Mouse (Mus musculus) heart, postnatal 25 days (tissue): ENCODE measurements around the gene Lysmd1. TPM values are rescaled to one million over a fixed set of nuclear protein-coding genes. Genes with fewer than 3 reads are reported as not detected.

Source experiments
- DNase-seq: peaks from one replicate; pipeline ENCODE4 v3.0.0; 2022; ENCODE audit warnings: low spot score
- intact Hi-C: fragments of 180-260 bp; cut with DNase I; formaldehyde crosslinking; loops from one replicate; pipeline ENCODE4 v1.15.1; 2025
- total RNA-seq, 2 experiments: library from RNA; stranded (reverse); gene quantifications; 2 replicates each; pipeline ENCODE4 v1.2.3; 2021

The Lysmd1 gene
- total RNA-seq, 2 experiments from 2014 or later: 6.7 to 7.9 TPM

DNA sequence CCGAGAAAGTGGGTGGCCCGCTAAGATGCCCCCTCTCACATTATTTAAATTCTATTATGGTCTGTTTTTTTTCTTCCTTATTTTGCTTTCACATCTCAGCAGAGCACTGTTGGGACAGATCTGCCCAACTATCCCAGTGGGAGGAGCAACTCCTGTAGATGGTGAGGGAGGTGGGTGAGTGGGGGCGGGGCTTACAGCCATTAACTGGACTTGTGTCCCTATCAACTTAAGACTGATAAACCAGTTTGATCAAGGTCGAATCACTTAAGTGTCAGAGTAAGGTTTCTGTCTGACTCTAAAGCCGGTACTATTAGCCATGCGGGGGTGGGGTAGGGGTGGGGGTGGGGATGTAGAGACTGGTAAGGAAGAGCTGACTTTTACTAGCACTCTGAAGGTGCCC lies 1.1 kb downstream of the Lysmd1 start:
- intact Hi-C loops: no loop called here
- peak; percentile 26 for DNase-seq

DNA sequence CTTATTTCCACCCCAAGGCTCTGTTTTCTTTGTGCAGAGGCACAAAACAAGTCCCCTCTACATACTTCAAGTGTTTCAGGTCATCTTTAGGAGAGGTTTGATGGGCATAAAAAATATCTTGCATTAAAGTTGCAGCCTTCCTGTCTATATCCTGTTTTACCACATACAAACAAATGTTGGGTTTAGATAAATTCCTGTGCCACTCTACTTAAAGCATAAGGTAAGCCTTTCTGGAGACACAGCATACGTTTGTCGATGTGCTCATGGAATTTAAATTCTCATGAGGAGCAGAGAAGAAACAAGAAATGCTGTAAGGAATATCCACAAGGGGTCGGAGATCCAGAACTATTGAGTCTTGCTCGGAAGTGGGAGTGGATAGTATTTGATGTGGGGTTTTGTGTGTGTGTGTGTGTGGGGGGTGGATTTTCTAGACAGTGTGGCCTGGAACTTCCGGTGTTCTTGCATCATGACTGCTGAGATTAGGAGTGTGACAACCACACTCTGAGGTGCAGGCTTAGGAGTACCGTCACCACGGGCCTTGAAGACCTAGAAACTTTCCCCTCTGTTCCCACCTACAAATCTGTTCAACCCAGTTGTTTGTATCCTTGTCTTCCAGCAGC lies 1.7 kb downstream of the Lysmd1 start:
- intact Hi-C loops: no loop called here
- DNase-seq: no peak

DNA sequence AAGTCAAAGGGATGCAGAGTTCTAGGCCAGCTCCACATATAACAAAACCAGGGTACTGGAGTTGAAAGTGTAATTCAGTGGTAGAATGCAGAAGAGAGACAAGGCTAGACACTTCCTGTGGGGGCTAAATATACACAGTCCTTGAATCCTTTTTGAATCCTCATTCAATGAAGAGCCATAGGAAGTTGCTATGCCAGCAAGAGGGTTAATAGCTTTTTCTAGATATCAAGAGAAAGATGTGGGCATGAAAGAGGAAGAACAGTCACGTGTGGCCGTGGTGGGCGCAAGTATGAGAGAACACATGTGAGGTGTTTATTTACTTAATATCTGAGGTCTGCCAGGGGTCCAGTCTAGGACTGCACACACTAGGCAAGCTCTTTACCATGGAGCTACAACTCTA lies 2.4 kb downstream of the Lysmd1 start:
- intact Hi-C loops: no loop called here
- no peak for DNase-seq

DNA sequence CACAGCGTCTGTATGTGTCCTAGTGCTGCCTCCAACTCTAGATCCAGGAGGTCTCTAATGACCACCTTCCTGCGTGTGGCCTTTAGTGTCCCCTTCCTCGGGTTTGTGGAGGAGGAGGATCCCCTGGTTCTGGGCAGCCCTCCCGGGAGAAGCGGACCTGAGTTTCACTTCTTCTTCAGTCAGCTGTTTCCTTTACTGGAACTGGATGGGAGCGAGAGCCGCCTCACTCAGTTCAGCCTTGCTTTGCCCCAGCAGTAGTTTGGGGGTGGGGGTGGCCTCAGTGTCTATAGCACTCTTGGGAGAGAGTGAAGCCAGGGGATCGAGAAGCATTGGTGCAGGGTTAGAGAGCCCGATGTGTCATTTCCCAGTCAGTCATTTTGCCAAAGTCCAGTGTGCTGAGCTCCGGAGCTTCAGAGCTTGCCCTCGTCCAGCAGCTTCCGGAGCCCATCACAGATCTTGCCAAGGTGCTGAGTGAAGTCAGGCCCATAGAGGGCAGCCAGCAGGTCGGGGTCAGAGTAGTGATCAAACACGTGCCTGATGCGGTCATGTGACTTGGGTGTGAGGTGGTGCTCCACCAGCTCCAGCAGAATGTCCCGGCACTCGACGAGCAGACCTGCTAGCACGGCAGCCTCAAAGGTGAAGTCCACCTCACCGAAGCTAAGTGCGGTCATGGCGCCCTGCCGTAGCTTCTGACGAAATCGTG lies 5.8 kb downstream of the Lysmd1 start:
- DNase-seq: no peak
- intact Hi-C loops: no loop called here

DNA sequence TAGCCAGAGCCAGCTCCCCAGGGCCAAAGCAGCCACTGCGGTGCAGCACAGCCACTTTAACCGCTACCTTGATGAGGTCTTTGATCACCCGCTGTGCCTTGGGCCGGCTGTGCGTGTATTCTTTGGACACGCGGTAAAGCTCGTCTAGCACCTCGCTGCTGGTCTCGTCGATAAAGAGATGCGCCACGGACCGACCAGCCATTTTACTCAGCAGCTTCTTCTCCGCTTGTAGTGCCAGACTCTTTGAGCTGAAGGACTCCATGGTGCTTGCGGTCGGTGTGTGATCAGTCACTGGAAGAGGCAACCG lies 6.4 kb downstream of the Lysmd1 start:
- DNase-seq: no peak
- intact Hi-C loops: no loop called here

DNA sequence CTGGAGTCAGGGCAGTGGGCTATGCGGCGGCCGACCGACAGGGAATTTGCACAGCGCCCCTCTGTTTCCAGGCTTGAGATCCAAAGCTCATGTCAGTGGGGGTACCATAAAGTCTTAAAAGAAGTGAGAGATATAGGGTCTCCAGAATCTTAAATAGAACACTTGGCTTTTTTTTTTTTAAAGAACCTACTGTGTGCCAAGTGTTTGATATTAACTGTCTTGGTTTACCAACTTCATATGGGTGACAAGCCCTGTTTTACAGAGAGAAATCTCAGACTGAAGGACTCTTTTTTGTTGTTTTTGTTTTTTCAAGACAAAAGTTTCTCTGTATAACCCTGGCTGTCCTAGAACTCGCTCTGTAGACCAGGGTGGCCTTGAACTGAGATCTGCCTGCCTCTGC lies 6.9 kb downstream of the Lysmd1 start:
- intact Hi-C loops: no loop called here
- DNase-seq: no peak

DNA sequence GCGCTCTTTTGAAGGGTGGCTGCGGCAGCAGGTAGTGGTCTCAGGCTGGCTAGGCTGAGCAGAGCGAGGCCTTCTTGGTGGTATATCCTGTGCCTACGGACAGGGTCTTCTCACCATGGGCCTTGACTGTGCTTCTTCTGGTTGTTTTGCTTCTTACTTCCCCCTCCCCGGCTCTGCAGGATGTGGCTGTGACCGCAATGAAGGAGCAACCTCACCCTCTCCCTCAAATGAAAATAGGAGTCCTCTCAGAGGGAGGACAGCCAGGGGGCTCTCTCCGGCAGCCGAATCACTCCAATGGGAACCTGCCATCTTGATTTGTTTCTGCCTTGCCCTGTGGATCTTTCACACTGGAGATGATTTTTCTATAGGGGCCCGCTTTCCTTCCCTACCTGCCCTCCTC lies 7.6 kb downstream of the Lysmd1 start:
- intact Hi-C loops: no loop called here
- DNase-seq: no peak

DNA sequence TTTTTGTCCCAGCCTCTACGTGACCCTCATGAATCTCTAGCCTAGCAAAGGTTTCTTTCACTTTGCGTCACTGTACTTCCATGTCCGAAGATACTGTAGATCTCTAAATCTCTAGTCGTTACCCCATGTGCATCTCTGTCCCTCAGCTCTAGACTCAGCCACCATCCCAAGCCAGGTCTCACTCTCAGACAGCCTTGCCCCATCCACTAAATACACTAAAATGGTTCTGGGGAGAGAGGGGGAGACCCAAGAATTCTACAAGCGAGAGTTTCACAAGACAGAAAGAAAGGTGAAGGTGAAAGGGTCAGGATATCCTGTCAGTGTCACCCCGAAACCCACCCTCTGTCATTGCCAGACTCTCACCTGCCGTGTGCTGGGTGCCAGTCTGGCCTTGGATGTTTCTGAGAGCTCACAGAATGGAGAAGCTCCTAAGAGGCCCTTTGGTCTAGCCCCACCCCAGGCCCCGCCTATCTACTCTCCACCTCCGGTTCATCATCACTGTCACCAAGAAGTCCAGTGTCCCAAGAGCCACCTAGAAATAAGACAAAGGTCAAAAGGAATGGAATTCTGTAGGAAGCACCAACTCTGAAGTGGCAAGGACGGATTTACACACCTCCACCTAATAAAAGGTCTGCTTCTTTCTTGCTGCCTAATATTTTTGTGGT lies 8.2 kb downstream of the Lysmd1 start, which contains the start of gene Tnfaip8l2:
Gene Tnfaip8l2, minus strand, starts transcription at position 409 of the 665 bp plus-strand sequence.
- DNase-seq: no peak
- intact Hi-C loops: loop anchor here (1.0 to 2.0 kb wide), 3 partner anchors 32 to 121 kb away; partner anchors contain the start of gene Gabpb2

DNA sequence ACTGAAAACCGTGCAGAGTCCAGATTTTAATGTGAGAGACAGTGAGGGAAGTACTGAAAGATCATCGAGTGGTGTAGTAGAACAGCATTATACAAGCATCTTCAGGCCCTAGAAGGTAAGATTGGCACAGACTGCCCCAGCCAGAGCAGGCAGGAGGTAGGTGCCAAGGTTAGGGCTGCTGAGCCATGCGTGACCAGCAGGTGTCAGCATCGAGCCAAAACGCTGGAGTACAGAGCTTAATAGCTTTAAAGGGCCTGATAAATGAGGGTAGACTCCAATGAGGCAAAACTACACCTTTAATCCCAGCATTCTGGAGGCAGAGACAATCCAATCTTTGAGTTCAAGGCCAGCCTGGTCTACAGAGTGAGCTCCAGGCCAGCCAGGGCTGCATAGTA lies 8.7 kb downstream of the Lysmd1 start:
- intact Hi-C loops: loop anchor here (1.0 to 2.0 kb wide), 3 partner anchors 32 to 120 kb away; partner anchors contain the start of gene Gabpb2
- peak; percentile 70 for DNase-seq

DNA sequence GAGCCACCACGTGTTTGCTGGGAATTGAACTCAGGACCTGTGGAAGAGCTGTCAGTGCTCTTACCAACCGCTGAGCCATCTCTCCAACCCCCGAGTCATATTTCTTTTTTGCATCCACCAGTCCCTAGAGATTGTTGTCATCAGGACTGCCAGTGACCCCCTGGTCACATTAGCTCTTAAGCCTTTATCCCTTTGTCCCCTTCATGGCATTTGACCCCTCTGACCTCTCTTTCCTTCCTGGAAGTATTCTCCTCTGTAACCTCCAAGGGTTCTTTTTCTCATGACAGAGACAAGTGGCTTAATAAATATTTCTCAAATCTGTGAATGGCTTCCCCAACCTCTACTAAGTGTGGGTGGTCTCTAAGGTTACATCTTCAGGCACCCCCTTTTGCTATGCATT lies 14.0 kb downstream of the Lysmd1 start:
- no peak for DNase-seq
- intact Hi-C loops: no loop called here

DNA sequence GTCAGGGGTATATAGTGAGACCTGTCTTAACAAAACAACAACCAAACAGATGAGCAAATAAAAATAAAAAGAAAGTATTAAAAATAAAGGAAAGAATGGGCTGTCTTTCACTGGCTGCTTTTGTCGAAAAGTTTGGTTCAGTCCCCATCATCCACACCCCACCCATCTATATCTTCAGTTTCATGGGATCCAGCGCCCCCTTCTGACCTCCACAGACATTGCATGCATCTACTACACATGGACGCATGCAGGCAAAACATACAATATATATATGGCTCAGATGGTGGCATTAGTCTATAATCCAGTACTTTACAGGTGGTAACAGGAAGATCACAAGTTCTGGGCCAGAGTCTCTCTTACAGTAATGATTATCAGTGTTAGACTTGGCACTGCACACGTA lies 20.0 kb downstream of the Lysmd1 start:
- intact Hi-C loops: no loop called here
- no peak for DNase-seq

DNA sequence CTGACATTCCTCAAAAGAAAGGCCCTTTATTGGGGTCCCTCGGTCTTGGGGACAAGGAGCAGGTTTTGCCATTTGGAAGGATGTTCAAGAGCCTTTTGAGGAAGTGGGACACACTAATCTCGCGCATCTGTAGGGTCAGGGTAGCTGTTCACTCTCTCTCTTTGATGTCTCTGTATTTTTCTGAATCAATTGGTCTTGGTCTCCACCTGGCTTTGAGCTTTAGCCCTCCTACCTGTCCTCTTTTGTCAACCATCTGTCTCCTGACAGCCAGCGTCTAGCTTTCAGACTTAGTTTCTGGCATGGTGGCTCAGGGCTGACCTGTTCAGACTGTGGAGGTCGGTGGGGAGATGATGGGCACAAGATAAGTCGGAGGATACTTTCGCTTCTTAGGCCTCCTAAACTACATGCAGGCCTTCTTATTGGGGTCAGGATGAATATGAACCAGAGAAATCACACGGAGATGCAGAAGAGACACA lies 25.7 kb downstream of the Lysmd1 start:
- DNase-seq: no peak
- intact Hi-C loops: no loop called here

DNA sequence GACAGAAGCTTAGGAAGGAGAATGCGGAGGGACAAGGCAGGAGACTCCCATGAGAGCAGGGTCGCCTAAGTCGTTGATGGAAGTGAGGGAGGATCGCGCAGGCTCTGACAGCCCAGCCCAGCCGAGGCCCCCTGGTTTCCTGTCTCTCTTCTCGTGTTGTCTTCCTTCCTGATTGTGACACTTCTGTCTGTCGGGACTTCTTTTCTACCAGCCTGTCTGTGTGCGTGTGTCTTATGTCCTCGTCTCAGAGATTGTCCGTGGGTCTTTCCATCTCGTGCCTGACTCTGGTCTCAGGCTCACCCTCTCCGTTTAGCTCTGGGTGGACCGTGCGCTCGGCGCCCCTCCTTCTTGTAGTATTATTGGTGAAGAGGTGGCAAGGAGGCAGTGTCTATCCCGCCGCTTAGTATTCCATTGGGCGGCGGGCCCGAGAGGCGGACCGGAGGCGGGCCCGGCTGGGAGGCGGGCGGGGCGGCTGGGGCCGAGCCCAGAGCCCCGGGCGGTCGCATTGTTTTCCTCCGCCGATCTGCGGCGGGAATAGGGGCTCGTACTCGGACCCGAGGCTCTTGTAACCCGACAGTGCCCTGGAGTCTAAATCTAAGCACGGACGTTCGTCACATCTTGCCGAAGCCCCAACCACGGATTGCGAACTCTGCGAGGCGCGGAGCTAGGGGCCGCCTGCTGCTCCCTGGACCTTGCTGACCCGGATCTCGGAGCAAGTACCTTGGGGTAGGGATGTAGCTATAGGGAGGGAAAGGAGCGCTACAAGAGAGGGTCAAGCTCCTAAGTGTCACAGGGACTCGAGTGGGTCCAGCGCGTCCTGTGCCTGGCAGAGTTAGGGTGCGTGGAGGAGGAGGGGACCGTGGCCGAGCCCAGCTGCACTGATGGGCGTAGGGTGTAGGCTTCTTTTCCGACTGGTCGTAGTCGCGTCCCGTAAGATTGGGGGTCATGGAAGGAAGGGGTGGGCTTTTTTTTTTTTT lies 26.4 kb downstream of the Lysmd1 start, which contains the start of gene Sema6c:
Gene Sema6c, plus strand, starts transcription at position 471 of the 977 bp plus-strand sequence.
- intact Hi-C loops: no loop called here
- peak; percentile 84 for DNase-seq

DNA sequence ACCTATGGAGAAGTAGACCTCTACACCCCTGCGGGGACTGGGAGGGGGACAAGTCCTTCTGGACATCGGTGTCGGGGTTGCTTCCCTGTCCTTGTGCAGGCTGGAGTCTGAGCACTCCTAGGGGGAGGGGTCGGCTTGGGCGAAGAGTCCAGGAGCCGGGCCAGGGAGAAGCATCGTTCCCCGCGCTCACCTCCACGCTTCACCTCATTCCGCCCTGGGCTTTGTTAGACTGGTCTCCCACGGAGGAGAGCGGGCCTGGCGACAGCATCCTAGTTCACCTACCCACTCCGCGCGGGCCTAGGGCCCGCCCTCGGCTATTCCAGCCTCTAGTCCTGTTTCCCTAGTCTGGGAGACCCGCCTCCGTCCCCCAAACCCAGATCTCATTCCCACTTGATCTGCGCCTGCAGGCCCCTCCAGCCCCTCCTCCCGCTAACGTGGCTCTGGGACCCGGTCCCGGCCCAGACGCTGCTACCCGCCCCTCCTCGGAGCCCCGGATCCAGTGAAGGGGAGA lies 27.2 kb downstream of the Lysmd1 start:
- DNase-seq: no peak
- intact Hi-C loops: no loop called here

DNA sequence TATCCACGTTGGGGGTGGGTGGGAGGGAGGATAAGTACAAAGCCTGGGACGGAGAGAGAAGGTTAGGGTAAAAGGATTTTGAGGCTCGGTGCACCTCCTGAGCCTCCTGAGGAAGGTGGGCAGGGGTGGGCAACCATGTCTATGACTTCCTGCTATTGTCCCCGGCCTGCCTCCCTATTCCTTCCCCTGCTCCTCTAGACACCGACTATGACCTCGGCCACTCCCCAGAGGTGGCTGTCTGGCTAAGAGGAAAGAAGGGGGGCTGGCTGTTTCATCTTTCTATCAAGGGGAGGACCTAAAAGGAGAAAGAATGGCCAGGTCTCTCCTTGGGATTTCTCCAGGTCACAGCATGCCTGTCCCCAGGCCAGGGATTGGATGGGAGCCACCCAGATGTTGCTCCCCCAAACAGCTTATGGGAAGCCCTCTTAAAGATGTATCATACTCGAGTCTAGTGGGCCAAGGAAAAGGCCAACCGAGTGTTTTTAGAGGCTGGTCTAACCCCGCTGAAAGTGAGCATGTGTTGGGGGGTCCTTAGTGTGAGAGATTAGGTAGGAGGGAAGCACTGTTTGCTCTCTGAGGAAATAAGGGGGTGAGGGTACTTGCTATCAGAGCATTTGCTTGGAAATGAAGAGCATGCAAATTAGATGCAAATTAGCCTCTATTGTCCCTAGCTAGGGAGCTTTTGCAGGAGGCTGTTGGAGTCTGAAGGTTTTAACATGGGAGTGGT lies 27.9 kb downstream of the Lysmd1 start:
- no peak for DNase-seq
- intact Hi-C loops: no loop called here

DNA sequence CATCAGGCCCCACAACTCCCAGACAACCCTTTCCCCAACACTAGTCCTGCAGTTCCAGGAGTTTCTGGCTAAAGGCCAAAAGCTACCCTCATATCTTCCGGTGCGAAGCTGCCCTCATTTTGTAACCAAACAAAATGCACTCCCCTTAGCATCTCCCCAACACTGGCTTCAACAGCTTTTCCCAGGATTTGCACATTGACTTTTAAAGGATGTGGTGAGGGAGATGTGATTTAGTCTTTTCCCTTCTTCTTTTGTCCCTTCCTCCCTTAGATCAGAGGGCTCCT lies 28.4 kb downstream of the Lysmd1 start:
- no peak for DNase-seq
- intact Hi-C loops: no loop called here

DNA sequence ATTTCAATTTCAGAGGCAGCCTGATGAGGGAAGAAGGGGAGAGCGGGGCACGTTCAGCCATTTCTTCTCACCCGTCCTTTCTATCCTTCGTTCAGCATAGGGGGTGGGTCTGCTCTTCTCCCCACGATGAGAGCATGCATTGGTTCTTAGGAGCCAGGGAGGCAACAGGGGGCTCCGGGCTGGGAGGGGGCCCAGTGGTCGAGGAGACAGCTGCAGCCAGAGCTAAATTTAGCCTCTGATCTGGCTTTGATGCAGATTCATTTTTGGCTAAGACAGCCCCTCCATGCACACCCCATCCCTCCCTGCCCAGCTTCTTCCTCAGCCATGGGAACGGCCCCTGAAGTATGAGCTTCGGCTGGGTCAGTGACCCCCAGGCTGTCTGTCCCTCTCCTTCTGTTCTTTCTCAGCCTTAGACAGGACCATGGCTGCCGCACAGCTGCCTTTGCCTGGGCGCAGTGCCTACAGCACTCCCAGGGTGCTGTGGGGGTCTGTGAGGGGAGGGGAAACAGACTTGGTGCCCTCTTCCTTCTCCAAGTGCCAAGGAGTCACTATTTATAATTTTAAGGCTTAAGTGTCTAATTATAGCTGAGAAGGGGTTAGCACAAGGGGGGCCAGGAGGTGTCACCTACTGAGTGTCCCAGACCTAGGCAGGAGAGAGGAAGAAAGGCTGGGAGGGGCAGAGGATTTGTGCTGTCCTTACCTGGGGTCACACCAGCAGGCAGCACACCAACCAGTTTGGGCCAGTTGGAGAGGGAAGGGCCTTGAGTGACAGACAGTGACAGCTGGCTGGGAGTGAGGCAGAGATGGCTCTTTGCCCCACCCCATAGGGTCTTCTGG lies 29.7 kb downstream of the Lysmd1 start:
- intact Hi-C loops: no loop called here
- no peak for DNase-seq

DNA sequence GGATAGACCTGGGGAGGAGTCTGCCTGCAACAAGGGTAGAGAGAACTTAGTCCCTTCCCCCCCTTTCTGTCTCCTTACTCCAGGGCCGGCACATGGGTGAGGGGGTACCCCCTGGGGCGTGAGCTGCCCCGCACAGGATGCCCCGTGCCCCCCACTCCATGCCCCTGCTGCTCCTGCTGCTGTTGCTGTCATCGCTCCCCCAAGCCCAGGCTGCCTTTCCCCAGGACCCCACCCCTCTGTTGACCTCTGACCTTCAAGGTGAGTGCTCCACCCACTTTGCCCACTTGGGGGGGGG lies 30.3 kb downstream of the Lysmd1 start:
- intact Hi-C loops: no loop called here
- DNase-seq: no peak

DNA sequence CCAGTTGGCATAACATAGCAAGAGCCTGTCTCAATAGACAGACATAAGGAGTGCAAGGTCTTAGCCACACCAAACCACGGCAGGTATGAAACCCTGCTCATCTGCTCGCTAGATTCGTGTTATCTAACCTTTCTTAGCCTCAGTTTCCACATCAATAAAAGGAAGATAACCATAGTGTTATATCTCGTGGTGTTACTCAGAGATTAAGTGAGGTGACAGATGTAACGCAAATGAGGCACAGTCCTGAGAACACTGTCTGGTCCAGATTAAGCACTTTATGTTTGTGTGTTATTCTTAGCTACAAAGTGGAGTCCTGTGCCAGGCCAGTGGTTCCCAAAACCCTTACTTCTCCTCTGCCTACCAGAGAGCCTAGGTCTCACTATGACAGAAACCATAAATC lies 31.0 kb downstream of the Lysmd1 start:
- DNase-seq: no peak
- intact Hi-C loops: no loop called here
